Comparison of ENCODE assay signal across 8 mouse cellular contexts in genomic region chr4:95053791-95054117, GRCm38 (mm10). TPM values are rescaled to one million over a fixed set of nuclear protein-coding genes. Genes with fewer than 3 reads are reported as not detected.
DNase-seq lines count a peak whose midpoint lies in the region; ATAC-seq and TF ChIP-seq lines count a peak whose summit lies in the region.

No protein-coding gene starts in this region.

- no peak for ATAC-seq in forebrain, embryonic 15.5 days (replicated peaks)

- WGBS in forebrain, embryonic 15.5 days: 3% methylated on average over 6 of the region's 6 CpGs
- WGBS in lung, adult 2 months: under 1% methylated on average over 6 of the region's 6 CpGs

- H3K9me3 ChIP-seq in E14TG2a.4 (ENCODE audit: low read length): no peaks in the 10 kb centered on the region
- no peaks in the 10 kb centered on the region for H3K9me3 ChIP-seq in forebrain, embryonic 15.5 days

- H3K4me2 ChIP-seq in forebrain, embryonic 15.5 days (replicated peaks): peak overlapping the region; percentile 97

- peak overlapping the region; percentile 90 for H3K4me3 ChIP-seq in E14TG2a.4 (replicated peaks; ENCODE audit: low read length)
- H3K4me3 ChIP-seq in forebrain, embryonic 15.5 days: peak overlapping the region; percentile 89
- H3K4me3 ChIP-seq in lung, adult 2 months (replicated peaks; ENCODE audit: extremely low read depth, low read depth, low read length): peak overlapping the region; percentile 36

- DNase-seq in brain, adult 2 months (ENCODE audit: low read depth, low spot score): peak; percentile 81
- peak; percentile 70 to 76 for DNase-seq in heart, postnatal 36 days
- DNase-seq in layer of hippocampus, adult 8-10 months (ENCODE audit: low spot score in 2 of 2): peak; percentile 42 to 49
- DNase-seq in lung, adult 2 months: peak; percentile 67
- peak; percentile 55 for DNase-seq in retina, postnatal 1 day
- DNase-seq in urinary bladder, postnatal 4 days (ENCODE audit: low spot score in 2 of 2): peak; percentile 58 to 72

- intact Hi-C loops in heart, postnatal 36 days (cut with DNase I): loop anchor here (1.0 to 5.0 kb wide), 9 partner anchors 27 to 818 kb away; partner anchors contain the start of gene Fggy

- H3K36me3 ChIP-seq in E14TG2a.4 (ENCODE audit: insufficient read depth, low read length): no peaks in the 10 kb centered on the region
- H3K36me3 ChIP-seq in forebrain, embryonic 15.5 days: no peaks in the 10 kb centered on the region

- H3K27ac ChIP-seq in forebrain, embryonic 15.5 days (replicated peaks): peak overlapping the region; percentile 97

- no peak for TF ChIP-seq POLR2A in lung, adult 2 months (IDR thresholded peaks at IDR 0.05; ENCODE audit: borderline replicate concordance, extremely low read depth, low read depth, low read length)

- H3K4me1 ChIP-seq in E14TG2a.4 (replicated peaks; ENCODE audit: low read depth, low read length): peaks cover 30% of the 10 kb centered on the region
- peaks cover 28% of the 10 kb centered on the region for H3K4me1 ChIP-seq in forebrain, embryonic 15.5 days
- H3K4me1 ChIP-seq in lung, adult 2 months (ENCODE audit: control insufficient read depth, insufficient read depth, low read length): peaks cover 4% of the 10 kb centered on the region; the same call in 1 of the 2 replicates

- H3K9ac ChIP-seq in forebrain, embryonic 15.5 days (replicated peaks): peak overlapping the region; percentile 62

- peaks cover 41% of the 10 kb centered on the region for H3K27me3 ChIP-seq in E14TG2a.4 (ENCODE audit: insufficient read depth, low read length)
- H3K27me3 ChIP-seq in forebrain, embryonic 15.5 days: no peaks in the 10 kb centered on the region

- no peak for TF ChIP-seq CTCF in E14TG2a.4 (conservative IDR thresholded peaks at IDR 0.05; ENCODE audit: low read length)
- no peak for TF ChIP-seq CTCF in lung, adult 2 months (IDR thresholded peaks at IDR 0.05; ENCODE audit: insufficient read depth, low read length)

RNA-seq across cellular contexts. Expression of gene Jun, which starts 1.7 kb away (rescaled TPM):
- 80.2 and 85.5 TPM in 2 replicates for polyA plus RNA-seq in forebrain, embryonic 15.5 days (2015; fragmentation: Nextera tagmentation; extraction: Ambion mirVana)
- total RNA-seq in heart, postnatal 36 days (2021): 10 to 100 TPM; 46.7 to 63.5 TPM
- total RNA-seq in layer of hippocampus, adult 8-10 months (2022): 10 to 100 TPM; 85.9 to 98.9 (median 93.5) TPM
- polyA plus RNA-seq in lung, adult 2 months (2012; rRNA removed): 176 and 282 TPM in 2 replicates

Comparison
In these comparisons a context has a peak if more than half of its experiments do, and no peak if none do; other contexts are left out.
1. H3K4me3 ChIP-seq: peak in every context shown above with its lines; median percentile 90 in E14TG2a.4; 89 in forebrain, embryonic 15.5 days; 36 in lung, adult 2 months.